Mouse (Mus musculus) heart, adult 2 months (tissue): ENCODE data around the gene Ubac2.

ENCODE experiments used
- CTCF ChIP-seq: fragments of 200-600 bp; IDR thresholded peaks from 2 replicates; pipeline ENCODE4 v1.8.1; 2022; ENCODE audit warnings: antibody characterized with exemption, mild to moderate bottlenecking, moderate library complexity
- POLR2A ChIP-seq: fragments of 200-500 bp; IDR thresholded peaks from 2 replicates; pipeline ENCODE4 v1.6.1; 2011; ENCODE audit warnings: mild to moderate bottlenecking, low read depth, low read length, control low read depth; ENCODE audit not compliant: insufficient read depth

GRCm38 (mm10) chr14:121899071-121899470 is 20.7 kb downstream of the Ubac2 start:
- TF ChIP-seq CTCF = no peak
- no peak for TF ChIP-seq POLR2A
